Mouse (Mus musculus) brain, adult 2 months (tissue): ENCODE data around the gene Slc6a5.
"Not testable (repeated sequence)": the region's sequence is repeated elsewhere in the genome, so short reads cannot be mapped to it uniquely, and the experiment has no call there.

Experiments used
- DNase-seq: peaks from one replicate; pipeline ENCODE4 v3.0.0; 2011; ENCODE audit warnings: low read depth, low spot score

The Slc6a5 gene

DNA sequence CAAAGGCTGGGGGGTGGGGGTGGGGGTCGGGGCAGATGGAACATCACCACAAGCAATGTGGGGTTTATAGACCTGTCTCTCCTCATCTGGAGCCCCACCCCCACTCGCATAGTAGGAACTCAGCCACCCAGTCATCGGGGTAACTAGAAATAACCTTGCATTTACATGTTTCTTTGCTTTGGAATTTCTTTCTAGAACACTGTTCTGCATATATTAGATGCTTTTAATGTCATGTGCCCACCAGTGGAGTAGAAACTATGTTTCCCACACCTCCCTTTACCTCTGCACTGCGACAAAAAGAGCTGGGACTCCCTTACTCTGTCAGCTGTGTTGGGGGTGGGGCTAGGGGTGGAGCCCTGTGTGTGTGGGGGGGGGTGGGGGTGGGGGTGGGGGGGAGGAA, 3.2 kb downstream of the Slc6a5 start:
- no peak for DNase-seq

DNA sequence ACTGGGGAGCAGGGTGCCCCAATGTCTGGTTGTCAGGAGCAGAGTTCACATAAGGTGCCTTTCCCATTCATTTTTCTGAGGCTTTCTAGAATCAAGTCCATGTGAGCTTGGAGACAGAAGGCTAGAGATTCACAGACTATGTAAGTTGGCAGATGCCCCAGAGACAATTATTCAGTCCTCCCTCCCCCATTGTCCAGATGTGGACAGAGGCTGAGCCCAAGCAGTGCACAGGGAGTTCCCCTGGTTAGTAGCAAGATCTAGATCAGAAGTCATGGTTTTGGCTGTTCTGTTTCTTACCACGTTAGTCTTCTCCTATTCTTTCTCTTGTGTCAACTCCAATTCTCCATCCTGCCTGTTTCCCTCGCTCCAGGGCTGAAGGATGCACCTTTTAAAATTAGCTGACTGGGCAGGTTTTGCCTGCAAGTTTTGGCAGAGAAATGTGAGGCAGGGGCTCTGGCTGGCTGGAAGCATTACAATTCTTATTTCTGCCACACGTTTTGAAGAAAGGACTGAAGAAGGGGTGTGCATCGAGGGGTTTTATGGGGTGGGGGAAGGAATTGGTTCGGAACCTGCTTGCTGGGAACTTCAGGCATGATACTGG, 3.9 kb downstream of the Slc6a5 start:
- no peak for DNase-seq

DNA sequence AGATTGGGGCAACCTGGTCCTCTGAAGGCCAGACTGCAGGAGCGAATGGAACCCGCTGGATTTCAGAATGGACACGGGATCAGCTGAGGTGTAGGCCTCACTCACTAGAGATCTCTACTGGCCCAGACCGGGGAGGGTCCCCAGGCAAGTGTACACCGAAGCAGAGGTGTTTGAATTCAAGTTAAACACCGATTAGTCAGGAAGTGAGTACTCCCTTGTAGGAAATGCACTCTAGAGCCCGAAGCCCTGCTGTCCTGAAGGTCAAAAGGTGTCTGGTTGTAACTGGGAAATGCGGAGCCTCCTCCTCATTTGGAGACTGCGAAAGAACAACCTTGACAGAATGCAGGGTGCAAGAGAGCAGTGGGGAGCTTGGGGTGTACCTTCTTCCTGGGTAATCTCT, 5.0 kb downstream of the Slc6a5 start:
- no peak for DNase-seq

DNA sequence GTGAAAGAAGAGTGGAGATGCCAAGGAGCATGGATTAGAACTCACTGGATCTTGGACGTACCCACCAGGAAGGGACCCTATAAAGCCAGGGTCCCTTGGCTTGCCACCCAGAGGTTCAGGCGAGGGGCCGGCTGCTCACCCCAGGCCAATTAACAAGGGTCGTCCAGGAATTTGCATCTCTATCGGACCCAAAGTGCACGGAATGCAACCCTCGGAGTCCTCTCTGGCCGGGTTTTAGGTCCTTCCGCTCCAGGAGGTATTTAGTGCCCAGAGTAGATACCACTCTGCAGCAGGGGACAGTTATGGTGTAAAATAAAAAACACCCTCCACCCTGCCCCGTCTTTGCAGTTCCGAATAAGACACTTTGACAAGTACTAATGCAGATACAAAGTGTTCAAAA, 5.5 kb downstream of the Slc6a5 start:
- no peak for DNase-seq

DNA sequence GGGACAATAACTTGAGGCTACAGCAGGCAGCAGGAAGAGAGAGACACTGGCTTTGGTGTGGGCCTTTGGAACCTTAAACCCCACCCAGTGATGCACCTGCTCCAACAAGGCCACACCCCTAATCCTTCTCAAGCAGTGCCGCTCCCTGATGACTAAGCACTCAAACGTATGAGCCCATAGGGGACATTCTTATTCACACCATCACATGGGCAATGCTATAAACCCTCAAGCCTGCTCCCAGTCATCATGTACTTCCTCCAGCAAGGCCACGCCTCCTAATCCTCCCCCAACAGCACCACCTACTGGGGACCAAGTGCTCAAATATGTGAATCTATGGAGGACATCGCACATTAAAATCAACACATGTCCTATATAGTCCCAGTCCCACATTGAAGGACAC, 9.5 kb downstream of the Slc6a5 start:
- no peak for DNase-seq

DNA sequence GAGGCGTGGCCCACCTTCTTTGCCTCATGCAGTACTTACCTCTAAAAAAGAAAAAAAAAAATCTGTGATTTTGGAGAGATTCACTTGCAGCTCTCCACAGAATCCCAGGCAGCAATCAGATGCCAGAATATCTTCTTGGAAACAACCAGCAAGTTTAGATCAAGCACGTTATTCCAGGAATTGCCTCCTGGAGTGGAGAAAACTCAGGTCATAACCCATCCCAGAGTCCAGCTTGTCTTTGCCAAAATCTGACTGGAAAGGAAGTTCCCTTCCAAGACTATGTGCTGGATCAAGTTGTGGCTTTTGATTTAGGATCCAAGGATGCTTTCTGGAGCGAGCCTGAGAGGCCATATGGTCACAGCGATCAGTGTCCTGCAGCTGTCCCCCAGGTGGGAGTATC, 10.8 kb downstream of the Slc6a5 start:
- no peak for DNase-seq

DNA sequence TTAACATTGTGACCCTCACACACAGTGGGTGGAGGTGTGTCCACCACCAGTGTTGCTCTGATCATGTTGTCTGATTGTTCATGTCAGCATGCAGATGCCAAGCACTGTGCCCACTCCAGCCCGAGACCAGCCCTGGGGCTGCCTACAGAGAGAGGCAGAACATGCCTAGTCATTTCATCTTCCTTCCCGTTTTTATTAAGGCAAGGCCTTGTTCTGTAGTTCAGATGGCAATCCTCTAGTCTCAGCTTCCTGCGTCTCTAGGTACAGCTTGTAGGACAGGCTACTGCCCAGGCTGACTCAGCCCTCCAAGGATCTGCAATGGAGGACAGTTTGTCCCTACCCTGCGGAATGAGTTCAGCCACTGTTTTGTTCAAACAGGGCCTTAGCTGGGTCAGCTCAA, 13.0 kb downstream of the Slc6a5 start:
- peak; percentile 61 for DNase-seq

DNA sequence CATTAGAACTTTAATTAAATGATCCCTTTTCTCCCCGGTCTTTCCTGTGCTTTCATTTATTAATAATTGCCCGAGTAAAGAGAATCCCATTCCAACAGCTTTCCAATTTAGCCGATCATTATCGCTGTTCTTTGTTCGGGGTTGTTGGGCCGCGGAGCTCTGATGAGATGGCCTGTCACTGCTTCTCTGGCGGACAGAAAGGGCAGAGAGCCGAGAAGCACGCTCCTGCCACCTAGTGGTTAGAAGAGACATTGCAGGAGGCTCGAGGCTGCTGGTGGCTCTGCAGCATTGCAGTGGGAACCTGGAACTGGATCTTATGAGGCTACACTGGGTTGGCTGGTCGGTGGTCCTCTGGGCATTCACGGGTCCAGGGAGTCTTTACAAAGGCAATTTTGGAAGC, 13.4 kb downstream of the Slc6a5 start:
- peak; percentile 89 for DNase-seq

DNA sequence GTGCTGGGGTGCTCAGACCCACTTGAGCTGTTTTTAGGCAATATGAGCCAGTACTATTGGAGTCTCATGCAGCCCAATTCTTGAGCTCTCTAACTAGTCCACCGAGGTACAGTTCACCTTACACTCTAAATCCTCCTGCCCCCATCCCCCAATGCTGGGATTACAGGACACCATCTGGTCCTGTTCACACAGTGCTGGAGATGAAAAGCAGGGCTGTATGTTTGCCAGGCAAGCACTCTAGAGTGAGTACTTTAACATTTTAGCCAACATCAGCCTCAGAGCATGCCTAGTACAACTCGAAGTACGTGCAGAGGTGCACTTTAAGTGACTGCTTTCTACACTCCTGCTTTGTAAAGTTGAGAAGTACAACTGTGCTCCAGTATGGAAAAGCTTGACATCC, 18.6 kb downstream of the Slc6a5 start:
- DNase-seq: no peak

DNA sequence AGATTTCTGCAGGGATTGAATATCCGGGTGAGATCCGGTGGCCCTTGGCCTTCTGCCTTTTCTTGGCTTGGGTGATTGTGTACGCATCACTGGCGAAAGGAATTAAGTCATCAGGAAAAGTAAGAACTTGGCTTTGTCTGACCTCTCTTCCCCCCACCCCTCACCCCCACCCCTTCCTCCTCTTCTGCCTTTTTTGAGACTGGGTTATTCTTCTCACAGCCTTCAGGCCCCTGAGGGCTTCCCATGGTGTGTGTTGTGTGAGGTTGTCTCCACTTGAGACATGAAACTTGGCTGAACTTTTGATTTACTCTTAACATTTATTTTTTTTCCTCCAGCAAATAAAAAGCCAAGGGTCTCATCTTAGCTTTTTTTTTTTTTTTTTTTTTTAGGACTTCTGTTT, 20.1 kb downstream of the Slc6a5 start:
- DNase-seq: no peak

DNA sequence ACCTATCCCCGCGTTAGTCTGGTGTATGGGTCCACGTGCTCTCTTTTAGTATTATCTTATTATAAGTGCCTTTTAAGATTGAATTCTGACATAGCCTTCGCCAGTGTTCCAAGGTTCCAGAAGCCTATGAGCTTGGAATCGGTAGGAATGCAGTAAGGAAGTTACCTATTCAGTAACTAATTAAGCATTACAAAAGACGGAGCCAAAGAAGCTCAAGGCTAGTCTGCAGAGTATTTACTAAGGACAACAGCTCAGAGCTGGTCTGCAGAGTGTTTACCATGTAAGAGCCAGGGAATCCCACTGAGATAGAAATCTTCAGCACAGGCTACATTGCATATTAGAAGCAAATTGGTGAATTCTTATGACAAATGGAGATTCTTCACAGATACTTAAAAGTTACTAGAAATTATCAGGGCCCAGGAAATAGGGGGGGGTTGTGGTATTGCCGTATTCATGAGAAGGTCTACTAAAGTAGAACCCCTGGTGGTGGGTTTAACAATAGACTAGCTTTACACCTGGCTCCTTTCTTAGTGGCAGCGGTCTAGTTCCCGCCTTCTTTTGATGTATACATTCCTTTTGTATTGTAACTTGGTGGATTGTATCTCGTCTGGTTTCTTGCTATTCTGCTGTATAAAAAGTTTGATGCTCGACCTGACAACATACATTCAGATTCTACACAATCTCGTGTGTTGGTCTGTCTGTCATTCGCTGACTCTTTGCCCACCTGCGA, 23.6 kb downstream of the Slc6a5 start:
- DNase-seq: not testable (repeated sequence)

DNA sequence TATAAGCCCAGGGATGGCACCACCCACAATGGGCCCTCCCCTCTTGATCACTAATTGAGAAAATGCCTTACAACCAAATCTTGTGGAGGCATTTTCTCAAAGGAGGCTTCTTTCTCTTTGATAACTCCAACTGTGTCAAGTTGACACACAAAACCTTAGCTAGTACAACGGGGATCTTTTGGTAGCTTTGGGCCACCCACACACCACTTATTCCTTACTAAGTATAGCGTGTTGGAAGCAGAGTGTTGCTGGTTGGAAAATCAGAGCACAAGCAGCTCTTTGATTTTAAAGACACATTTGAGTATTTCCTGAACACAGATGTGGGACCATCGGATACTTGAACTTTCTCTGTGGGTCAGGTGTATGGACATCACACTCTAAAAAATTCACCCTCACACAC, 26.9 kb downstream of the Slc6a5 start:
- peak; percentile 54 for DNase-seq

DNA sequence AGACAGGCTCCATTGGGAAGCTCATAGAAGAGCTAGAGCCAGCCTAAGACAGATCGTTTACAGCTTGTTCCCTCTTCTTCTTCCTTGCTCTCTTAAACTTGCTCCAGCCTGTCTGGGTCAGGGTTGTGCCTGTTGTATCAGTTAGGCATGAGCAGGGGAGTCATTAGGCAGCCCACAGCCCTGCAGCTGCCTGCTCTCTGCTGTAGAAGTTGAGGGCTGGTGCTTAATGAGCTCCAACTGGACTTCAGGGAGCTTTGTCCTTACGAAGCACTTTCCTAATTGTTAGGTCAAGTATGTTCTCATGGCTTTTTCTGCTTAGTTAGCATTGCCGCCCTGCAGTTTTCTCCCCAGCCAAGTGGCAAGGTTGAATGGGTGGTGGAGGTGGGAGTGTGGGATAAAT, 32.1 kb downstream of the Slc6a5 start:
- DNase-seq: no peak

DNA sequence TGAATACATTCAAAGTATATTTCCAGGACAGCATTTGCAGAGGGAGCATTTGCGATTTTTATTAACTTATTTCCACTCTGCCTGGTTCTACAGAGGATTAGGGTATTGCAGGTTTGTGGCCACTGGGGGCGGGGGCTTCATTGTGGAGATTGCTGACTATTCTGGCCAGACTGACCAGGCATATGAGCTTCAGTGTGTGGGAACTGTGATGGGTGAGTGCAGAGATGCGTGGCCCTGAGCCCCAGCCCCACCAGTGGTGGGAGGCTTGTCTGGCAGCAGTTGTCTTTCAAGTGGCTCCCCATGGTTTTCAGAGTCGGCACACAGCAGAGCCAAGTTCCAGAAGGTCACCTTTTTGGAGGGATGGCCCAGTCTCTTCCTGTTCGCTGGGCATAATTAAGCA, 32.5 kb downstream of the Slc6a5 start:
- no peak for DNase-seq

DNA sequence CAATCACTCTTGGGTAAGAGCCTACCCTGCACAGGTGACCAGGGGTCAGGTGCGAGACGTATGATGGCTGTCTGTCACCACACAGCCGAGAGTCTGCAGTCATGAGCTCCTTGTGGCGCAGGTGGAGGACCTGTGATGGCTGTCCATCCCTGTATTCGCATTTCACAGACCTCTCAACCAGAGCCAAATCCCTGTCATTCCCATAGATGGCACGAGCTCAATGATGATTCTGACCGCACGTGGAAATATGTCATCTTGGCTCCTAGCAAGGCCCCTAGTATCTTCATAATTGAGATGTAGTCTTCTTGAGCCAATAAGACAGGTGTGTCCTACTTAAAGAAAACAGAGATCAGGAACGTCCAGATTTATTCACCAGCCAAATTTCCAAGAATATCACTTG, 36.7 kb downstream of the Slc6a5 start:
- peak; percentile 20 for DNase-seq

DNA sequence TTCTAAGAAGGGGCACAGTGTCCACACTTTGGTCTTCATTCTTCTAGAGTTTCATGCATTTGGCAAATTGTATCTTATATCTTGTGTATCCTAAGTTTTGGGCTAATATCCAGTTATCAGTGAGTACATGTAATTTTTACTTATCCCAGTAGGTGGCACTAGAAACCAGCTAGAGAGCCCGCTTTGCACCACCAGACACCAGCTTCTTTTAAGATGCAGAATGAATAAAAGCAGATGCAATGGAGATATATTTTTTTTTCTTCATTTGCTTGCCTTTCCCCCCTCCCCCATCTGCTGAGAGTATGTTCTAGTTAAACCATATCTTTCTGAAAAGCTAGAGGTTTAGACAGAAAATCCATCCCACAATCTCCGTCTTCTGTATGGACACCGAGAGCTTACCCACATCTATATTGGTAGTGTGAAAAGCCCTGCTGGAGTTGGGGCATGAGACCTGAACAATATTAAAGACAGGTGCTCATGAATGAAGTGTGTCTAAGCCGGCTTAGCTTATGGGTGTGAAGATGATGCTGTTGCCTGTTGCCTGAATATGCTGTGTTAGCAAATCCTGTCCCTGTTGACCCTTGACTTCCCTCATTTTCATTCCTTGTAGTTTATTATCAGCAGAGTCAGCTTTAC, 43.7 kb downstream of the Slc6a5 start:
- DNase-seq: peak; percentile 56

DNA sequence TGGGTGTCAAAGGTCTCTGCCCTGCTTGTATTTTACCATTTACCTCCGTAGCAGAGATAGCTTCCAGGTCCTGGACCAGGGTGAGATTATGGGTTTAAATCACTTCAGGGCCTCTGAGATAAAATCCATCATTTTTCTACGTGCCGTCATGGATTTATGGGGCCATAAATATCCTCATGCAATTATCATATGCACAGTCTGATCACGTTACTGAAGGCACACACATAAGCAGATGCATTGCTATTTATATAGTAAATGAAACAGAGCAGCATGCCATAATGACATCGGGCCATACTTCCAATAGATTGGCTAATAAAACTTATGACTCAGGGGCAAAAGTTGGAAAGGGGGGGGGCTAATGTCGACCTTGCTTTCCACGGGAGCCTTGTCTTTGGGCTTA, 44.9 kb downstream of the Slc6a5 start:
- DNase-seq: no peak

DNA sequence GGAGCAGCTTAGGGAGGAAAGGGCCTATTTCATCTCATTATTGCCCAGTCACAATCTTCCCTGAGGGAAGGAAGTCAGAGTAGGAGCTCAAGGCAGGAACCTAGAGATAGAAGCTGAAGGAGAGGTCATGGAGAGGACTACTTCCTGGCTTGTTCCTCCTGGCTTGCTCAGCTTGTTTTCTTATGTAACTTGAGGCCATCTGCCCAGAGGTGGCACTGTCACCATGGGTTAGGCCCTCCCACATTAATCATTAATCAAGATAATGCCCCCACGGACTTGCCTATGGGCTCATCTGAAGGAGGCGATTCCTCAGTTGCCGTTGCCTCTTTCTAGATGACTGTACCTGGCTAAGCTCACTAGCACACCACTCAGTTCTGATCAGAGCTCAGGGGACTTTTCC, 47.2 kb downstream of the Slc6a5 start:
- no peak for DNase-seq

DNA sequence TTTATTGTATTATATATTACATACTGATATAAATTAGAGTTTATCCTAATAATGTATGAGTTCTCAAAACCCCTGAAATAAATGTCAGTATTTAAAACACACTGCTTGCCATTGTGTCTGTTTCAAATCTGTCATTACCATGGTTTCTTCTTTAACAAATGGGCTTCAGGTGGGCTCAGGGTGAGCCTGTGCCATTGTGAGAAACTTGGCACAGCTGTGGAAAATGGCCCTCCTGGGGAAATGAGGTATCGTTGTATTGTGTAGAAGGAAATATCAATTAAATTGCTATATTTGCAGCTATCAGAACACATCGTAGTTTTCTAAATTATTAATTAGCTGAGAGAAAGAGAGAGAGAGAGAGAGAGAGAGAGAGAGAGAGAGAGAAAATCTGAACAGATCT, 53.8 kb downstream of the Slc6a5 start:
- DNase-seq: no peak

DNA sequence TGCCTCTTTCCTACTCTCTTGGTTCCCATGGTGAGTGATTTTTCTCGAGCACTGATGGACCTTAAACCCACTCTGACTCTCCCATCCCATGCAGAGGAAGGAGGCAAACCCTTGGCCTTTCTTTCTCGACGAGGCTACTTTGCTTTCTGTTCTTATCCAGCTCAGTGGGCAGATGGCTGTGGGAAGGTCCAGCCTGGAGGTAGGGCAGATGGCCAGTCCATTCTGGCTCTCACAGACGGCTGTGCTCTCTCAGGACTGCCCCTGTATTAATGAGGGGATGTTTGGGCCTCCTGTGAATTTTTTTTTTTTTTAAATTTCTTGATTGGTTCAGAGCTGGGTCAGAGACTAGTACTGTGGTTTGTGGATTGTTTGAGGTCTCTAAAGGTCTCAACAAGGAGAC, 59.6 kb downstream of the Slc6a5 start:
- DNase-seq: peak; percentile 14

DNA sequence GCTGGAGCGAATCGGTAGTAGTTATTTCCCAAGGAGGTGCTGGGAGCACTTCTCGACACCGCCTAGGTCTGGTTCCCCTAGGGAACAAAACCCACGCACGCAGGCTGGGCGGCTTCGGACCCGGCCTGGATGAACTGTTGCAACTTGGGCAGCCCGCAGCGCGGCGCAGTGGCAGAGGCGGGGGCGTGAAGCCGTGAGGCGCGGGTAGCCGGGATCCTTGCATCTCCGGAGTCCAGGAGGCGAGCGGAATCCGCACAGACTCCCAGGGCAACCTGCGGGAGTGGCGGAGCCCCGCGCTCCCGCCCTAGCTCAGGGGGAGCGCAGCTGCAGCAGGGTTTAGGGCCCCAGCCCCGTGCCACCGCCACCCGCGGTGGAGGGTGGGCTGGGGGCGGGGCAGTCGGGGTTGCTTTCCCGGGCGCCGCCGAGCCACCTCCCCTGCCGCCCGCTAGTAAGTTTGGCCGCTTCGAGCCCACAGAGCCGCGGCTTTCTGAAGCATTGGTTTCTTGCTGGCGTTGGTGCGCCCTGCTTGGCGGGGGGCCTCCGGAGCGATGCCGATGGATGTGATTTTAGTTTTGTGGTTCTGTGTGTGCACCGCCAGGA, 65.0 kb downstream of the Slc6a5 start, which contains the start of gene Nell1:
Nell1 (plus strand) TSS at position 24 of the 600 bp plus-strand sequence.
- peak; percentile 59 for DNase-seq

DNA sequence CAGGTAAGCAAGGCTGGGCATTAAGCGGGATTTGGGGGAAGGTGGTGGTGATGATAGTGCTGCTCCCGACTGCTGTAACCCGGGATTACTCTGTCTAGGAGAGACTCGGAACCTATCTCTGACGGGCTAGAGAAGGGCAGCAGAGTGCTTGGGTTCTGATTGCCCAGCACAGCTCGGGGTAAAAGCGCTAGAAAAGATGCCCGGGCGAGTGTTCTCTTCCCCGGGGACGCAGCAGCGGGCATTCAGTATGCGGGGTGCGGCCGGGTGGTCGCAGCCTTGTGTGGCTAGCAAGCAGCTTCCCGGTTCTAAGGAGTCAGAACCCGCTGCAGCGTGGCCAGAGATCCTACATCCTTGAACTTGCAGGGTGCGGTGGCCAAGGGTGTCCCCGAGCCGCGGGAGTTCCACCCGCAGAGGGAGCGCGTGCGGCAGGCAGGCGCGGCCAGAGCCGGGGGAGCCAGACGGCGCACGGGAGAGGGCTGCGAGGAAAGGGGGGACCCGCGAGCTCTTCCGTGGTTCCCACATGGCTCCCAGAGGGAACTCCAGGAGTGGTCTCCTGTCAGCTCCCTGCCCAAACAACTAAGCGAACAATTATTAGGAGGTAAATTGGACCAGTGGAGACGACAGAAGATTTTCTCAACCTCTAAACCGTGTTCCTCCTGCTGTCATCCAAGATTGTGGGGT, 65.6 kb downstream of the Slc6a5 start:
- DNase-seq: peak; percentile 59
